Mouse (Mus musculus) stomach, embryonic 16.5 days (tissue): ENCODE results near the gene Cntd1. TPM values are rescaled to one million over a fixed set of nuclear protein-coding genes. Genes with fewer than 3 reads are reported as not detected.

Source experiments
- ATAC-seq: fragments of 200-750 bp; cut with Nextera tagmentation; 2 replicates; pipeline ENCODE4 v1.8.0; 2017; ENCODE audit warnings: moderate number of reproducible peaks, moderate TSS enrichment; ENCODE audit not compliant: insufficient read depth, low FRiP score
- H3K27ac ChIP-seq: fragments of 300-500 bp; sonication (generic); 2 replicates; pipeline ENCODE4 v1.5.1; 2014; ENCODE audit warnings: low read length
- H3K27me3 ChIP-seq: fragments of 300-500 bp; sonication (generic); 2 replicates; pipeline ENCODE4 v1.6.1; 2014; ENCODE audit warnings: low read length, control low read depth, mixed read lengths; ENCODE audit not compliant: control insufficient read depth, insufficient read depth
- H3K36me3 ChIP-seq: fragments of 300-500 bp; sonication (generic); 2 replicates; pipeline ENCODE4 v1.6.1; 2014; ENCODE audit warnings: low read length; ENCODE audit not compliant: control insufficient read depth, insufficient read depth
- H3K4me1 ChIP-seq: fragments of 300-500 bp; sonication (generic); 2 replicates; pipeline ENCODE4 v1.6.1; 2014; ENCODE audit warnings: low read length, control low read depth, mixed read lengths; ENCODE audit not compliant: control insufficient read depth, insufficient read depth
- H3K4me2 ChIP-seq: fragments of 300-500 bp; sonication (generic); 2 replicates; pipeline ENCODE4 v1.6.1; 2014; ENCODE audit warnings: low read depth, low read length, mixed read lengths
- H3K4me3 ChIP-seq: fragments of 300-500 bp; sonication (generic); replicated peaks from 2 replicates; pipeline ENCODE4 v1.5.1; 2014; ENCODE audit warnings: mild to moderate bottlenecking, low read length
- H3K9ac ChIP-seq: fragments of 300-500 bp; sonication (generic); 2 replicates; pipeline ENCODE4 v1.6.1; 2014; ENCODE audit warnings: low read length
- H3K9me3 ChIP-seq: fragments of 300-500 bp; sonication (generic); replicated peaks from 2 replicates; pipeline ENCODE4 v1.6.1; 2016; ENCODE audit warnings: low read length, control low read depth; ENCODE audit not compliant: control insufficient read depth
- WGBS: fragments of 180-500 bp; shearing (Covaris S2); extraction: QIAGEN DNeasy Blood & Tissue Kit; methylation state at CpG from one replicate; pipeline ENCODE4 v1.1.7; 2014; 5-methylcytosine and 5-hydroxymethylcytosine counted together
- polyA plus RNA-seq: library from polyadenylated mRNA; unstranded; fragments of >200 nt; fragmentation: Nextera tagmentation; extraction: Ambion mirVana; gene quantifications from 2 replicates; pipeline ENCODE4 v1.2.1, GENCODE M21; 2015

Cntd1 gene
- polyA plus RNA-seq, 1 experiment from 2014 or later = 1.2 TPM

DNA sequence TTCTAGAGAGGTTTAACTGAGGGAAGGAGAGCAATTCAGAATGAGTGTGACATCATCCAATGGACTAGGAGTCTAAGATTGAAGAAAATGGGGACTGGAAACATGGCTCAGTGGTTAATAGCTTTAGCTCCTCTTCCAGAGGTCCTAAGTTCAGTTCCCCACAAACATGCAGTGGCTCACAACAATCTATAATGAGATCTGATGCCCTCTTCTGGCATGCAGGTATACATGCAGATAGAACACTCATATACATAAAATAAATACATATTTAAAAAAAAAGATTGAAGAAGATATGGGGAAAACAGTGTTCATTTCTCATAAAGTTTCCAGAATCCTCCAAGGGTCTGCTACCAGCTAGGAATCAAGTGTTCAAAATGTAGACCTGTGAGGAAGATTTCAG is 43.4 kb upstream of the Cntd1 start:
- Histone ChIP-seq H3K9ac (no peak overlapping the region), H3K27me3 (no peaks in the 10 kb centered on the region), H3K9me3 (no peaks in the 10 kb centered on the region), H3K4me1 (peaks cover 30% of the 10 kb centered on the region), H3K27ac (no peak overlapping the region), H3K36me3 (no peaks in the 10 kb centered on the region), H3K4me3 (no peak overlapping the region), H3K4me2 (no peak overlapping the region)
- ATAC-seq = no peak

DNA sequence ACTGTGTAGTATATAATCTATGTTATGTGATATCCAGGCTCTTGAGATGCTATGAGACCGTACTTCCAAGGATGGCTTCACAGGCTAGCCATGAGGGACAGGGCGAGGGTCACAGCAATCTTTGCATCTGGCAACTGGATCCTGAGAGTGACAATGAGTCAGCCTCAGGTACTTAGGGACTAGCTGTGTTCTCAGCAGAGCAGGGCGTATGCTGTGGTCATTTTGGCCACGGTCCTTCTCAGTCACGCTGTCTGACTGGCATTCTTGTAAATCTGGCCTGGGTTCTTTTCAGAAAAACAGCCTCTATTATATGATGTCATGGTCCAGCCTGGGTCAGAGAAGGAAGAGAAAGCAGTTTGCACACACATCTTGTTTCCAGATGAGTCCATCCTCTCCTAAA is 42.0 kb upstream of the Cntd1 start:
- 90% methylated on average over 5 of the region's 5 CpGs for WGBS
- ATAC-seq = no peak

DNA sequence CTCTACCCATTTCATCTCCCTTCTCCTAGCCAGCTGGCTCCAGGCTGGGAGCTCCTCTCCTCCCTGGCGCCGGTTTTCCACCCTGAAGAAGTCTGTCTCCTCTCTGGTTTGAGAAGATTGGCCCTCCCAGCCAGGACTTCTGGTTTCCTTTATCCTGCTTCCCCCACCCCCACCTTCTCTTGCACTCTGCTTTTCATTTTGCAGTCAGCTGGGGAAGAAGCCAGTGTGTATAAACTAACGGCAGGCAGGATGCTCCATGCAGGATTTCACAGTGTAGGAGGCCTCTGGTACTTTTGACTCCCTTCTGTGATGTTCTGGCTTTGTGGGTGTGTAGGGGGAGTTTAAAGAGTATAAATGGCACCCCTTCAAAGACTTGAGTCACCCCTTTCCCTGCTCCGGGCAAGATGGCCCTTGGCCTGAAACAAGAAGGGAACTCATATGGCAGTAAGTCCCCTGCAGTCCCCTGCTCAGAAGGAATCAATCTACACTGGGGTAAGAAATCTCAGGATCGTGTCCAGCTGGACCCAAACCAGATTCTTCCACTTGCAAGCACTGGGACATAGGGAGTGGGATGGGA is 40.7 kb upstream of the Cntd1 start:
- H3K9me3 ChIP-seq = no peaks in the 10 kb centered on the region
- H3K4me1 ChIP-seq = peaks cover 8% of the 10 kb centered on the region
- H3K4me3 ChIP-seq = no peak overlapping the region
- peak; percentile 77 for ATAC-seq
- H3K27ac ChIP-seq = peak overlapping the region; percentile 82
- H3K9ac ChIP-seq = peak overlapping the region; percentile 49
- H3K27me3 ChIP-seq = no peaks in the 10 kb centered on the region
- H3K36me3 ChIP-seq = no peaks in the 10 kb centered on the region
- WGBS = 33% methylated on average over 5 of the region's 5 CpGs
- no peak overlapping the region for H3K4me2 ChIP-seq

More for the DNA sequence above, 42.0 kb upstream of the Cntd1 start:
- Histone ChIP-seq H3K4me1 (peaks cover 17% of the 10 kb centered on the region), H3K4me3 (no peak overlapping the region), H3K27ac (no peak overlapping the region), H3K9me3 (no peaks in the 10 kb centered on the region), H3K9ac (no peak overlapping the region), H3K36me3 (no peaks in the 10 kb centered on the region), H3K4me2 (no peak overlapping the region), H3K27me3 (no peaks in the 10 kb centered on the region)

DNA sequence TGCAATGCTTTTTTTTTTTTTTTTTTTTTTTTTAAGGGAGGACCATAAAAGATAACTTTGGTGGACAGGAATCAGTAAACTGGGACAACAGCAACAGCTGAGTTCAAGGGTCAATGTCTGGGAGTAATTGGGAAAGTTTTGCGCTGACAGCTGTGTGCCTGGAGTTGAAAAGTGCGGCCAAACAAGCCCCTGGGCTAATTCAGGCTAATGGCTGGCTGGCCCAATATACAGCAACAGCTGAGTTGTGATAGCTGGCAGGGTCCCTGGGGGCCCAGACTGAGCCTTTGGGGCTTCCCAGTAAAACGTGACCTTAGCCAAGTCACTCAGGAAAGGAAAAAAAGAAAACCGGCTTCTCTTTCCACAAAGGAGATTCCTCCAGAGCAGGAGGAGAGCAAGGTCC is 33.7 kb upstream of the Cntd1 start:
- Histone ChIP-seq H3K4me3 (0 out of 2 replicates have a peak overlapping the region, but pooled peaks have one; percentile 74), H3K27ac (peak overlapping the region; percentile 90)

DNA sequence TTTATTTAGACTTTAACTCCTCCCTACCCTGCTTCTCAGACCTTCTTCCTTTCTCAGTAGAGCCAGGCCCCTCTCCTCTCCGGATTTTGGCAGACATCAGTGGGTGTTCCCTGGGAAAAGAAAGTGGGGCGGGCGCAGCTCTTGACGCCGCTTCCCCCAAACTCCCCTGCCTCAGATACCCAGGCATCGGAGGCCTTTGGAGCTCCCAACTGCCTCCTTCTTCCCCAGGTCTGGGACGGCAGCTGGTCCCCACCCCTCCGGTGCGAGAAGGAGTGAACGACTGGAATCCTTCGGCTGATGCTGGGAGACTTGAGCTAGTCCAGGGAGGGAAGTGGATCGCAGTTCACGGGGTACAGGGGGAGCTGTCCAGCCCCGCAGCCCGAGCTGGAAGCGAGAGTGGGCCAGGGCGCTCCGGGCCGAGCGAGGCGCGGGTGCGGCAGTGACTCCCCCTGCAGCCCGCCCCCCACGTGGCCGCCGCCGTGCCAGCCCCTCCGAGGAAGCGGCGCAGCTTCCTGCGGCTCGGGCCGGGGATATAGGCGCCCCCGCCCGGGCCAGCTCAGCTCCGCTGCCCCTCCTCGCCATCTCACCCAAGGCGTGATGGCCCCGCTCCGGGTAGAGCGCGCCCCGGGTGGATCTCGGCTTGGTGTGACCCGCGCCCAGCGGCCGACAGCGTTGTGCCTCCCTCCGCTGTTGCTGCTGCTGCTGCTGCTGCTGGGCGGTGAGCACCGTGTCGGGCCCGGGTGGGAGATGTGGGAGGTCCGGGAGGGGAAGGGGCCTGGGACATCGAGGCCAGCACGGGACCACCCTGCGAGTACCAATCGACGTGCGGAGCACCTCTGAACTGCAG is 32.7 kb upstream of the Cntd1 start, which contains the start of gene Ramp2:
Gene Ramp2, plus strand, starts transcription at position 174 of the 847 bp plus-strand sequence.
- Histone ChIP-seq H3K27ac (peak within 1 kb of the TSS; percentile 90), H3K9me3 (no peaks in the 10 kb centered on the region), H3K4me1 (peaks cover 15% of the 10 kb centered on the region; the same call in 1 of the 2 replicates), H3K9ac (peak within 1 kb of the TSS; percentile 90), H3K4me2 (peak within 1 kb of the TSS; percentile 91), H3K36me3 (no peaks in the 10 kb centered on the region), H3K27me3 (no peaks in the 10 kb centered on the region), H3K4me3 (peak within 1 kb of the TSS; percentile 74)
- peak; percentile 76 for ATAC-seq
- 1% methylated on average over 63 of the region's 63 CpGs for WGBS

More for the DNA sequence above, 33.7 kb upstream of the Cntd1 start:
- Histone ChIP-seq H3K9ac (peak overlapping the region; percentile 90), H3K9me3 (no peaks in the 10 kb centered on the region), H3K36me3 (no peaks in the 10 kb centered on the region), H3K27me3 (no peaks in the 10 kb centered on the region), H3K4me1 (peaks cover 15% of the 10 kb centered on the region; the same call in 1 of the 2 replicates), H3K4me2 (peak overlapping the region; percentile 91)
- 42% methylated on average over 4 of the region's 4 CpGs for WGBS
- ATAC-seq = no peak

DNA sequence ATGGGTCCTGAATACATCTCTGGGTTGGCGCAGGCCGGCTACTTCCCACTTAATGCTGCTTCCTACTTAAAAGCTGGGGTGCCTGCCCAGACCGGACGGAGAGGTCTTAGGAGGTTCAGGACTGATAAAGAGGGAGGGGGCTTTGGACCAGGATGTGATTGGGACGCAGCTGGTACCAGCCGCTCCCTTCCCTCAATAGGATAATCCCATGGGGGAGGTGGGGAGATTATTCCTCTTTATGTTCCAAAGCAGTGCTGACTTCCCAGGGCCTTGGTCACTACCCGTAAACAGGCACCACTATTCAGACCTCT is 32.2 kb upstream of the Cntd1 start:
- peak overlapping the region; percentile 74 for H3K4me3 ChIP-seq
- ATAC-seq = no peak
- H3K36me3 ChIP-seq = no peaks in the 10 kb centered on the region
- H3K27ac ChIP-seq = peak overlapping the region; percentile 90
- H3K4me1 ChIP-seq = peaks cover 15% of the 10 kb centered on the region; the same call in 1 of the 2 replicates
- WGBS = 9% methylated on average over 7 of the region's 7 CpGs
- H3K4me2 ChIP-seq = peak overlapping the region; percentile 91
- H3K9me3 ChIP-seq = no peaks in the 10 kb centered on the region
- peak overlapping the region; percentile 90 for H3K9ac ChIP-seq
- H3K27me3 ChIP-seq = no peaks in the 10 kb centered on the region

DNA sequence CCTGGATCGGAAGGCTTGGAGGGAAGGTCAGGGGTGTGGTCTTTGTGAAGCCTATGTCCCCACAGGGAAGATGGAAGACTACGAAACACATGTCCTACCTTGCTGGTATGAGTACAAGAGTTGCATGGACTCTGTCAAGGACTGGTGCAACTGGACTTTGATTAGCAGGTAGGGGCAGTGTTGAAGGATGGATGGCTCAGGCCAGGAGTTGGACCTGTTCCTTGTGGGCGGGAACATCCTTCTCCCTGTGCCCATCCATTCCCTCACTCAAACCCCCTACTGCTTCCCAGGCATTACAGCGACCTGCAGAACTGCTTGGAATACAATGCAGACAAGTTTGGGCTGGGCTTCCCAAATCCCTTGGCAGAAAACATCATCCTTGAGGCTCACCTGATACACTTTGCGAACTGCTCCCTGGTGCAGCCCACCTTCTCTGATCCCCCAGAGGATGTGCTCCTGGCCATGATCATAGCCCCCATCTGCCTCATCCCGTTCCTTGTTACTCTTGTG is 31.2 kb upstream of the Cntd1 start:
- Histone ChIP-seq H3K4me2 (peak overlapping the region; percentile 91), H3K36me3 (no peaks in the 10 kb centered on the region), H3K4me3 (peak overlapping the region; percentile 74), H3K9ac (peak overlapping the region; percentile 90), H3K27me3 (no peaks in the 10 kb centered on the region), H3K27ac (peak overlapping the region; percentile 90; the same call in 1 of the 2 replicates), H3K4me1 (peaks cover 19% of the 10 kb centered on the region), H3K9me3 (no peaks in the 10 kb centered on the region)
- 80% methylated on average over 6 of the region's 6 CpGs for WGBS
- no peak for ATAC-seq

DNA sequence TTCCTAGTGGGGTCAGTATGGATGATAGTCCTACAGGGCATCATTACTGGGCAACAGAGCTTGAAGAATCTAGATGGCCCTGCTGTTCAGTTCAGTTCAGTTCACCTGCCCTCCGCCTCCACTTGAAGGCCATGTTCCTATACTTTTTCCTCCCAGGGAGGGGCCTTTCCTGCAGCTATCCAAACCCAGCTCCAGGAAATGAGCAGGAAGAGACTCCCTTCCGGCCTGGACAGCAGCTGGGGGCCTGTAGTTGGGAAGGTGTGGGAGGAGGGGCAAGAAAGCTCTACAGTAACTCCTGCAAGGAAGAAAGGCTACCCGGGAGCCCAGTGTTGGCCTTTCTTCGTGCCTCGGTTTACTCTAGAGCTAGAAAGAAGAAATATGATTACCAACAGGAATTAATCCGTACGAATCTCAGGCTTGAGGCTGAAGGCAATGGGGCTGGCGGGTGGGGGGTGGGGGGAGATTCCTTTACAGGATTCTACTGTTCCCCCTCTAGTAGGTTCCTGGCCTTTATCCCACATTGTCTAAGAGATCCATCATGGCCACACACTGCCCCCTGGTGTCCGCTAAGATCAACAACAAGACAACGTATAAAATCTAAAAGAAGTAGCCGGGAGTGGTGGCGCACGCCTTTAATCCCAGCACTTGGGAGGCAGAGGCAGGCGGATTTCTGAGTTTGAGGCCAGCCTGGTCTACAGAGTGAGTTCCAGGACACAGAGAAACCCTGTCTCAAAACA is 30.4 kb upstream of the Cntd1 start:
- Histone ChIP-seq H3K4me1 (peaks cover 24% of the 10 kb centered on the region), H3K27me3 (no peaks in the 10 kb centered on the region), H3K9me3 (no peaks in the 10 kb centered on the region), H3K36me3 (no peaks in the 10 kb centered on the region), H3K9ac (0 out of 2 replicates have a peak overlapping the region, but pooled peaks have one; percentile 14), H3K27ac (peak overlapping the region; percentile 9), H3K4me2 (peak overlapping the region; percentile 91), H3K4me3 (0 out of 2 replicates have a peak overlapping the region, but pooled peaks have one; percentile 74)
- WGBS = 34% methylated on average over 14 of the region's 14 CpGs
- peak; percentile 27; the same call in 1 of the 2 replicates for ATAC-seq
